Mouse (Mus musculus): ENCODE measurements around the gene Lrrc49.

DNA sequence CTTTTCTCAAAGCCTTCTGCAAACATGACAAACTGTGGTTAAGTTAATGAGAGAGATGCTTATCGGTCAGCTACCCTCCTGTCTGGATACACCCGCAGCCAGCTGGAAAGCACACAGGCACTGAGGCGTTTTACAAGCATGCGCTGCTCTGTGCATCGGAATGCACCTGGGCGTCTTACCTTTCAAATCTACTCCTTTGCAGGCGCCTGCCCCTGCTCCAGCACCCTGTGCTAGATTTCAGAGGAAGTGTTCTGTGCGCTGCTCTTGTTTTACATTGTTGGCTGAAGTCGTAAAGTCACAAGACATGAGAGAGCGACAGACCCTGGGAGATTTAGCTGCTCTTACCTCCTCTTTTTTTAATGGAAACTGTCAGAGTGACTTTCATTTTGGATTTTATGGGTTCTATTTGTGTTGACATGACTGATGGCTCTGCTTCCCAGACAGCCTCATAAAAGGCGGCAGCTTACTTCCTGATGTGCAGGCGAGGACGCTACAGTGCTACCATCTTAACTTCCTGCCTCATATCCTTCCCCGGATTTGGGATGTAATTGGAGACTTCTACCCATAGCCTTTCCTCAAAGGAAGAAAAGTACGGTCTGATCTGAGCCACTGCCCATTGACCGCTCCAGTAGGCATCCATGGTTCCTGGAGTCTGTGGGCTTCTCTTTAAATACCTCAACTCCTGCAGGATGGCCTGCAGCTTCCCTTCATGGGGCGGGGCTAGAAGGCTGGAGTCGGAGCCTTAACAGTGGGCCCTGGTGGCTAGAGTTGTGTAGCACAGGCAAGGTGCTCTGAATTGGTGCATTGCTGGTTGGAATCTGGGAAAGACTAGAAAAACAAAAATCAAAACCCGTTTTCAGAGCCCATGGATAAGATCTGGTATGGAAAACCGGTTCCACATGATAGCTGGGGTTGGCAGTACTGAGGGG, 125.3 kb downstream of the Lrrc49 start:
- no peak for TF ChIP-seq GATA1 (IDR thresholded peaks at IDR 0.05; ENCODE audit: borderline replicate concordance, low read length)
- no peak for TF ChIP-seq FLI1 (IDR thresholded peaks at IDR 0.05; ENCODE audit: low read length)

Measured in megakaryocyte, embryonic 14.5 days (primary cell).